Mouse (Mus musculus): ENCODE results near the gene Fzd2. TPM values are rescaled to one million over a fixed set of nuclear protein-coding genes. Genes with fewer than 3 reads are reported as not detected.
"Not testable (repeated sequence)": the region's sequence is repeated elsewhere in the genome, so short reads cannot be mapped to it uniquely, and the experiment has no call there.

Fzd2 gene
- total RNA-seq, 2 experiments from 2014 or later, result 1.3 to 2.4 TPM

DNA sequence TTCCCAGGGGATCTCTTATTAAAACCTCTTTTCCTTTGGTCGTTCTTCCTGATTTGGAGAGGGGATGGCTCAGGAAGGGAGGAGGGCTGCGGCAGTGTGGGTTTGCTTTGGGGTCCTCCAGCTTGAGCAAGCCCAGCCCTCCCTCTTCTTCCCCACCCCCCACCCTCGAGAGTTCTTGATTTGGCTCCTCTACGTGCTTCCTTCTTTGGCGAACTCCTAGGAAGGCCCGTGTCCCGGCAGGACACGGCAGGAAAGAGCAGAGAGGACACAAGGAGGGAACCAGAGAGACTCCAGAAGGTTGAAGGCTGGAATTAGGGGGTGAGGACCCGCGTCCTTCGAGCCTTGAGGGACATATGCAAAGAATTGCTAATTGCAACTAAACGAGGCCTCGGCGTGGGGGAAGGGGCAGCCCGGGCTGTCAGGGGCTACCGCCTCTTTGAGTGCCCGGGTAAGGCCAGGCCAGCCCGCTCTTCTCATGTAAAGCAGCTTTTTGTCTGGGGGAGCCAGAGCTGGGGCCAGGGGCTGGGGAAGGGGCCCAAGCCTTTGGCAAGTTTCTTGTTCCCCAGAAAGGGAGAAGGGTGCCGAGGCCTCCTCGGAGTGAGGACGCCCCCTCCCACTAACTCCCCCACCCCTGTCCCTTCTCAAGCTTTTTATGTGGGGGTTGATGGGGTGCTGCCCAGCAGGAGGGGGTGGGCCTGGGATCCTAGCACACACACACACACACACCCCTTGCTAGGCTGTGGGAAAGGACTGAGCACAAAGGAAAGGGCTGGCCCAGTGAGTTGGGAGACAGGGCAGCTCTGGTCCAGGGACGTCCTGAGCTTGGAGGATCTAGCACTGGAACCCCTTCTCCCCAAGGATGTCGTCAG lies 24.8 kb upstream of the Fzd2 start, which contains the start of gene Gm11627:
Gene Gm11627, minus strand, starts transcription at position 297 of the 869 bp plus-strand sequence.
- no peak for DNase-seq
- intact Hi-C loops (cut with DNase I), result loop anchor here (2.0 kb wide), 2 partner anchors 95 to 101 kb away; no protein-coding TSS in a partner anchor

DNA sequence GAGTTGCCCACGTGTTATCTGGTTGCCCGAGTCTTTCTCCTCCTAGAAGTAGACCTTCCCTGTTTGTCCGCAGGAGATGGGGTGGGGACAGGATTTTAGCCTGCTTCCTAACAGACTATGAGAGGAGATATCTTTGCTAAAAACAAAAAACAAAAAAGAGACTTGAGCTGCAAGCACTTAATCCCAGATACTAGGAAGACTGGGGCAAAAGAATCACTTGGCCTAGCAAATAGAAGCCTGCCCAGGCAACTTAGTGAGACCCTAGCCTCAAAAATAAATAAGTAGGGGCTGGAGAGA lies 24.2 kb upstream of the Fzd2 start:
- intact Hi-C loops (cut with DNase I), result loop anchor here (2.0 kb wide), 1 partner anchor 101 kb away; no protein-coding TSS in a partner anchor
- no peak for DNase-seq

DNA sequence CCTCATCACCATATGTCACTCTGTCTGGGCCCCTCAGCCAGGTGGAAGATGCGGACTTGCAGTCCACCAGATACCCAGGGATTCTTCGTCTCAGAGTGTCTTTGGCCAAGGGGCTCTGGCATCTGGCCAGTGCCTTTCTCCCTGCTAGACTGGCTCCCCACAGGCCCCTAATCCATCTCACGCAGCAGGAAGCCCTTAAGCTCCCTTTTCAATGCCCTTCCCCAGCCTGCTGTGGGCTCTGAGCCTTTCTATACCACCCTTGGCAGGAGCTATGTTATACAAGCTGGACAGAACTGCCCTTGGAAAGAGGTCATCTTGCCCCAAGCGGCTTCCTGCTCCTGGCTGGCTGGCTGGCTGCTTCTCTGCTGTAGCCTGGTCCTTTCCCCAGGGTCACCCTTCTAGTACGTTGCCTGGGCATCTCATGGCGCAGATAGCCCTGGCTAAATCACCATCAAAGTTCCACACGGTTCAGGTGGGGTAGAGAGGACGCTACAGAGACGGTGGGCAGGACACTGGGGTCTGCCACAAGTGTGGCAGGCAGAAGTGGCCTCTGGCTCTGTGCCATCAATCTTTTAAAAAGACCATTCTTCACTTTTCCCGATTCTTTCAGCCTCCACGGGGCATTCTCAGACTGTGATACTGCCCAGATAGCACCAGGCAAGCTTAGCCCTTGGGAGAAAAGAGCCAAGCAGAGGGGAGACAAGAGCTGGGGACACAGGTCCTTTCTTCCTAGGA lies 22.7 kb upstream of the Fzd2 start:
- intact Hi-C loops (cut with DNase I), result loop anchor here (2.0 kb wide), 1 partner anchor 103 kb away; no protein-coding TSS in a partner anchor
- no peak for DNase-seq

DNA sequence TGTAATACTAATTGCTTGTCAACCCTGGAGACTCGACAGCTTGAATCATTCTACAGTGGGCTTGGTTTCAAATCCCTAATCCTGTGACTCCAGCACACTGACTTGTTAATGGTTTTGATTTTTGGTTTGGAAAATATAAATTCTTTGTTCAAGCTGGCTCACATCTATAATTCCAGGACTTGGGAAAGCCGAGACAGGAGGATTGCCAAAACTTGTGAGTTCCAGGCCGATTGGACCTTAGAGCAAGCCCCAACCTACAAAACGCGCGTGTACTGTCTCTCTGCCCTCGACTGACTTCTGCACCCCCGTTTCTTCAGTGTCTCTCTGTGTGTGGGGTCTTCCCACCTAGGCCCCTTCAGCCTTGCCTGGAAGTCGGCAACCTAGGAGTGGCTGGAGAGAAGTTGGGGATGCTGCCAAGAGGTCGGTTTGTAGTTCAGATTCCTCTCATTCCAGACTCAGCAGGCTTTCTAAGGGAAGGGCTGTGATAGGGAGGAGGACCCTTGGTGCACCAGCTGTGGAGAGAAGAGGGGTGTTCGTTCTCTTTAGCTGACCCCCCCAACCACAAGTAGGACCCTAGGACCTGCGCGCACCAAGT lies 22.1 kb upstream of the Fzd2 start:
- intact Hi-C loops (cut with DNase I), result no loop called here

DNA sequence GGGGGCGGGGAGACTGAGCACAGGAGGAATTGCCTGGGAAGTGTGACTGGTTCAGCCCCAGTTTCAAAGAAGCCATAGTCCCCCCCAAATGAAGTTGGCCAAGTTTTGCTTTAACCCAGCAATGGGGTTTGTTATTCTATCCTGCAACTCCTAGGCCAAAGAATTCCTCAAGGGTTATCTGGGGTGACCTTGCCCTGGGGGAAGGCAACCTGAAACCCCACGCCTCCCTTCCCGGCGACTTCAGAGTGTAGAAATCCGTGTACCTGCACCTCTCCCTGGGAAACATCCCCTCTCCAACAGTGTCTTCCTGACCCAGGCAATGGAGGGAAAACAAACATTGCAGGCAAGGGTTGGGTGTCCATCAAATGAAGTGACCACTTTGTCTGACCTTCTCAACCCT lies 21.5 kb upstream of the Fzd2 start:
- intact Hi-C loops (cut with DNase I), result no loop called here
- DNase-seq, result no peak

More for the DNA sequence above, 22.1 kb upstream of the Fzd2 start:
- DNase-seq, result no peak

DNA sequence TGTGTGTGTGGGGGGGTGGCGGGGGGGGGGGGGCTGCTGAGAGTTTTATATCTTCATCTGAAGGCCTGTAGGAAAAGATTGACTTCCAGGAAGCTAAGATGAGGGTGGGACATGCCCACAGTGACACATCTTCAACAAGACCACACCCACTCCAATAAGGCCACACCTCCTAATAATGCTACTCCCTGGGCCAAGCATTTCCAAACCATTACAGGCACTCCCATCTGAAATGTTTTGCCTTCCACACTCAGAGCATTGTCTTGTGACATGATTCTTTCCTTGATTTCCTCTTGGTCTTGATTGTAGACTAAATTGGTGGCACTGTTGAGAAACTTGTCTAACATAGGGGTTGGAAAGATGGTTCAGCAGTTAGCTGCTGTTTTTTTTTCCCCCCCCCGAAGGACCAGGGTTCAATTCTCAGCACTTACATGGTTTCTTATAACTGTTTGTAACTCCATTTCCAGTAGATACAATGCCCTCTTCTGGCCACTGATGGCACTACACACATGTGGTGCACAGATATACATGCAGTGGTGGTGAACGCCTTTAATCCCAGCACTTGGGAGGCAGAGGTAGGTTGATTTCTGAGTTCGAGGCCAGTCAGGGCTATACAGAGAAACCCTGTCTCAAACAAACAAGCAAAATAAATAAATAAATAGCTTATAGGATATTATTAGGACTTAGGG lies 17.6 kb upstream of the Fzd2 start:
- intact Hi-C loops (cut with DNase I), result no loop called here
- no peak for DNase-seq

DNA sequence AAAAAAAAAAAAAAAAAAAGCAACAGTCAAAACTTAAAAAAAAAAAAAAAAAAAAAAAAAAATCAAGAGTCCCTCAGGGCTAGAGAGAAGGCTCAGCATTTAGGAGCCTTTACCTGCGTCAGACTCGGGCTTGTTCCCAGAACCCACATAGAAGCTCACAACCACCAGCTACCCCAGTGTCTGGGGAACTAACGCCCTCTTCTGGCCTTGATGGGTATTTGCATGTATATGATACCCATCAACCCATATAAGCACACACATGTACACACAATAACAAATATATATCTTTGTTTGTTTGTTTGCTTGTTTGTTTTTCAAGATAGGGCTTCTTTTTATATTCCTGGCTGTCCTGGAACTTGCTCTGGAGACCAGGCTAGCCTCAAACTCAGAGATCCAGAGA lies 16.6 kb upstream of the Fzd2 start:
- no peak for DNase-seq
- intact Hi-C loops (cut with DNase I), result no loop called here

DNA sequence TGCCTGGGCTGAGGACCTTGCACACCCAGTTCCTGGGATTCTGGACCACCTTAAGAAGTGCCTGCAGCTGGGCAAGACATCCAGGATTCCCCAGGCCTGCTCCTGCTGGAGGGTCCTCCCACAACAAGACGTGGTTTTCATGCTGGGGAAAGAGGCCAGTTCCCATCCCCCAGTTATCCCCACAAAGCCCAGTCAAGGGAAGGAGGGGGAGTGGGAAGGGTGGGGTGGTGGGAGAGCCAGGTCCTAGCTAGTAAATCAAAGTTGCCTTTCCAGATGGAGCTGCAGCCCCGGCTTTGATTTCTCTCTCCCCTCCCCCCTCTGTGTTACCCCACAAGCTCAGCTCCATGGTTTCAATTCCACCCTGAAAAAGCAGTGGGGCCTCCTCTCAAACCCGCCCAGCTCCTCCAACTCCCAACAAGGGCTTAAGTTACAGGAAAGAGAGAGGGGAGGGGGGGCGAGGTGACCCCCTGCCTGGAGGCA lies 8.8 kb upstream of the Fzd2 start:
- DNase-seq, result no peak
- intact Hi-C loops (cut with DNase I), result no loop called here

DNA sequence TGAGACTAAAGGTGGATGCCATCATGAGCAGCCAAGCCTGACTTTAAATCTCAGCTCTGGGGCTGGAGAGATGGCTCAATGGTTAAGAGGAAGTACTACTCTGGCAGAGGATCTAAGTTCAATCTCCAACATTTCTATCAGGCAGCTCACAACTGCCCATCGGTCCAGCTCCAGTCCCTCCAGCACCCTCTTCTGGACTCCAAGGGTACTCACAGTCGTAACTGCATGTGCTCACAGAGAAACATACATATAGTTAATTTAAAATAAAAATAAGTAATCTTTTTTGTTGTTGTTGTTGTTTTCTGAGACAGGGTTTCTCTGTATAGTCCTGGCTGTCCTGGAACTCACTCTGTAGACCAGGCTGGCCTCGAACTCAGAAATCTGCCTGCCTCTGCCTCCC lies 4.3 kb upstream of the Fzd2 start:
- intact Hi-C loops (cut with DNase I), result no loop called here
- no peak for DNase-seq

DNA sequence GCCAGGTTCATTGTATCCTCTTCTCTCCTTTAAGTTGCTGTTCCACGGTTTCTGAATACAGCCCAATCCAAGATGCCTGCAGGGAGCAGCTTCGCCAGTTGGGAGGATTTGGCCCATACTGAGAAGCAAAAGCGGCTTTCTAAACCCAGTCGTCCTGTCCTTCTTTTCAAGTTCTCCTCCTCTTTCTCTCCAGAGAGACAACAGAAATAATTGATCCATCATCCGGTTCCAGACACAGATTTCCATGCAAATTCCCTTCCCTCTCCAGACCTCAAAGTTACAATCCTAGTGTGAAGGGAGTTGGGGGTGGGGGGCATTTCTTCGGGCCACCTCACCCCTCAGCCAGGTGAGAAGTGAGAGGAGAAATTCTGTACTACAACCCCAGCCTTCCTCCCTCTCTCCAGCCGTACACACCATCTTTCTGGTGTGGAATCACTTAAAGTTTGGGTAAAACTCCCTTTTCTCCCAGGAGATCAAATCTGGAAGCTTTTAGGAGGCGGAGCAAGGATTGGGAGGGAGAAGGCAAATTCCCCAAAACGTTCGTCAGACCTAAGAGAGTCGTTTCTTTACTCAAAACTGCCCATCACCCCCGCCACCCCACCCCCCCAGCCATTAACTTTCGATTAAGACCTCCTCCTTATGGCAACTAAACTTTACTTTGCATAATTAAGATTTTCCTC lies 1.2 kb upstream of the Fzd2 start:
- intact Hi-C loops (cut with DNase I), result no loop called here
- DNase-seq, result no peak

DNA sequence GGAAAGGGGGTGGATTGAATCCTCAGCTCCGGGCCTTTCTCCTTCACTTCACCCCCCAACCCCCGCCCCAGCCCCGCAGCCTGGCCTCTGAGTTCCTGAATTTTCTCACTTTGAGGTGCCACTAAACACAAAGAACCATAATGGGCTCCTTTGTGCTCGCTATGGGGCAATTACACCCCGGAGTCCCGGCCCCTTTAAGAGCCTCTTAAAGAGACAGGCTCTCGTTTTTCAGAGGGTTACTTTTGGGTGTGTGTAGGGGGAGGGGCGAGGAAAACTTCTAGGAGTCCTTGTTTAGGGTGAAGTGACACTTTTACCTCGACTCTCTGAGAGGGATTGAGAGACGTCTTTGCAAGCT lies 723 bp upstream of the Fzd2 start:
- peak in 1 of 2 experiments; percentile 56 for DNase-seq
- intact Hi-C loops (cut with DNase I), result no loop called here

DNA sequence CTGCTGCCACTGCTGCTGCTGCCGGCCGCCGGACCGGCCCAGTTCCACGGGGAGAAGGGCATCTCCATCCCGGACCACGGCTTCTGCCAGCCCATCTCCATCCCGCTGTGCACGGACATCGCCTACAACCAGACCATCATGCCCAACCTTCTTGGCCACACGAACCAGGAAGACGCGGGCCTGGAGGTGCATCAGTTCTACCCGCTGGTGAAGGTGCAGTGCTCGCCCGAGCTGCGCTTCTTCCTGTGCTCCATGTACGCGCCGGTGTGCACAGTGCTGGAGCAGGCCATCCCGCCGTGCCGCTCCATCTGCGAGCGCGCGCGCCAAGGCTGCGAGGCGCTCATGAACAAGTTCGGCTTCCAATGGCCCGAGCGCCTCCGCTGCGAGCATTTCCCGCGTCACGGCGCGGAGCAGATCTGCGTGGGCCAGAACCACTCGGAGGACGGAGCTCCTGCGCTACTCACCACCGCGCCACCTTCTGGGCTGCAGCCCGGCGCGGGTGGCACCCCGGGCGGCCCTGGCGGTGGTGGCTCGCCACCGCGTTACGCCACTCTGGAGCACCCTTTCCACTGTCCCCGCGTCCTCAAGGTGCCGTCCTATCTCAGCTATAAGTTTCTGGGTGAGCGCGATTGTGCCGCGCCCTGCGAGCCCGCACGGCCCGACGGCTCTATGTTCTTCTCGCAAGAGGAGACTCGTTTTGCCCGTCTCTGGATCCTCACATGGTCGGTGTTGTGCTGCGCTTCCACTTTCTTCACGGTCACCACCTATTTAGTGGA lies 769 bp downstream of the Fzd2 start:
- peak in 1 of 2 experiments; percentile 45 for DNase-seq
- intact Hi-C loops (cut with DNase I), result no loop called here

DNA sequence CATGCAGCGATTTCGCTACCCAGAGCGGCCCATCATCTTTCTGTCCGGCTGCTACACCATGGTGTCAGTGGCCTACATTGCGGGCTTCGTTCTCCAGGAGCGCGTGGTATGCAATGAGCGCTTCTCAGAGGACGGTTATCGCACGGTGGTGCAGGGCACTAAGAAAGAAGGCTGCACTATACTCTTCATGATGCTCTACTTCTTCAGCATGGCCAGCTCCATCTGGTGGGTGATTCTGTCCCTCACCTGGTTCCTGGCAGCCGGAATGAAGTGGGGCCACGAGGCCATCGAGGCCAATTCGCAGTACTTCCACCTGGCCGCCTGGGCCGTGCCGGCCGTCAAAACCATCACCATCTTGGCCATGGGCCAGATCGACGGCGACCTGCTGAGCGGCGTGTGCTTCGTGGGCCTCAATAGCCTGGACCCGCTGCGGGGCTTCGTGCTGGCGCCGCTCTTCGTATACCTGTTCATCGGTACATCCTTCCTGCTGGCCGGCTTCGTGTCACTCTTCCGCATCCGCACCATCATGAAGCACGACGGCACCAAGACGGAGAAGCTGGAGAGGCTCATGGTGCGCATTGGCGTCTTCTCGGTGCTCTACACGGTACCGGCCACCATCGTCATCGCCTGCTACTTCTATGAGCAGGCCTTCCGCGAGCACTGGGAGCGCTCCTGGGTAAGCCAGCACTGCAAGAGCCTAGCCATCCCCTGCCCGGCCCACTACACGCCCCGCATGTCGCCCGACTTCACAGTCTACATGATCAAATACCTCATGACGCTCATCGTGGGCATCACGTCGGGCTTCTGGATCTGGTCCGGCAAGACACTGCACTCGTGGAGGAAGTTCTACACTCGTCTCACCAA lies 1.6 kb downstream of the Fzd2 start:
- intact Hi-C loops (cut with DNase I), result no loop called here
- no peak for DNase-seq

DNA sequence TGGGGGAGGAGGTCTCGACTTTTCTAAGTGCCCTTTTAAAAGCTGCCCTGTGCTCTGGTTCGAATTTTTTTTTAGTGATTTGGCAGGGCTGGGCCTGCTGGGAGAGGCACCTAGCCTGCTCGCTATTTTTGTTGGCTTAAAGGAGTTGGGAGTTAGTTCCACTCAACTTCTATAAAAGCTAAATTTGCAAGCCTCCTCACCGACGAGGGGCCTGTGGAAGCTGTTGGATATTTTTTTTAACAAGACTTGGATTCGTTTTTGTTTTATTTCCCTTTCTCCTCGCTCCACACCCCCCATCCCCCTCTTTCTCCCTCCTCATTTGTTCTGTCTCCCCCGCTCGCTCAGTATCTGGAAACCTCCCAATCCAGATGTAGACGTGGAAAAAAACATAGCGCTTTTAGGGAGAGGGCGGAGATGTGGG lies 2.6 kb downstream of the Fzd2 start:
- intact Hi-C loops (cut with DNase I), result no loop called here

DNA sequence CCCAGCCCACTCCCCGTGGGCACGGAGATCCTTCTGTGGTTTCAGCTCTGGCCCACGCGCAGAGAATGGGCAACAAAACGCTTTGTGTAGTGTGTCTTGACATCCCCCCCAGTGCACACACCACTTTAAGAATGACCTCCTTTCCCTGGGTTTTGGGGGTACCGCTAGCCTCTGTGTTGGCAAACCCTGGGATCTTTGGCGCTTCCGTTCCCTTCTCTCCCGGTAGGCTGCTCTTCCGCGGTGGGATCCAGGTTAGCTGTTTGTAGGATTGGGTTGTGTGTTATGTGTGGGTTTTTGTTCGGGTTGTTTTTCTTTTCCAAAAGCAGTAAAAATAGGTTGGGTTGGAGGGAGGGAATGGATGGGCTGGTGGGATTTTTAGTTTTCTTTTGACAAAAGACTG lies 3.0 kb downstream of the Fzd2 start:
- DNase-seq; intact Hi-C loops (cut with DNase I): not testable (repeated sequence)

More for the DNA sequence above, 2.6 kb downstream of the Fzd2 start:
- no peak for DNase-seq

DNA sequence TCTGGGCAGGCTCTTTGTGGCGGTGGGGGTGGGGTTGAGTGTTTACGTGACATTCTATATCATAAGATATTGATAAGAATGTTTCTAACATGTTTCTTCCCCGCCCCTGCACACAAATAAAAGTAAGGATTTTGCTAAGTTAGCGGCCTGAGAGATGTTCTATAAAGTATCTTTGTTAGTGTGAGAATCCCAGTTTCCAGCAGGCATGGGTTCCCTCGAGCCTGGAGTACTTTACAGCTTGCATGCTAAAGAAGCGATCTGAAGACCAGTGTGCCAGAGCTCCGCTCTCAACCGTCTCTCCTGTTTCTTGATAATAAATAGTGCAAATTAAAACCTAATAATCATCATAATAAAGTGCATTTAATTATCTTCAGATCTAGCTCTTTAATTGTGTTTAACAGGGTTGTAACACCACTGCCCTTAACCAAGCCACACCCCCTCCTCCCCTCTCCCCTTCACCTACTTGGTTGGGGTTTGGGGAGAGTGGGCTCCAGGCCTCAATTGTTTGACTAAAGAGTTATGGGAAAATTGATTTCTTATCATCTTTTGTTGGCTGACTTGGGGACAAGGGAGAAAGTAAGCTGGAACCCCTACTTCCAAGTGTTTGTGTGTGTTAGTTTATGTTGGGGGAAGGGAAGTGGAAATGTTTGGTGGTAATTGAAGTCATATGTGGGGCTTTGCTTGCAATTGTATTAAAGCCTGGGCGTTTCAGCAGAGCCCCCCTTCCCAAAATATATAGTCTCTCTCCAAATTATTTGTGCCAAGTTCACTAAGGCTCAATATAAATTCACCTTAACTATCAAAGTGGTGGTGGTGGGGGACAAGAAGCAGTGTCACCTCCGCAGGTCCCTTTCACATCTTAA lies 3.7 kb downstream of the Fzd2 start:
- intact Hi-C loops (cut with DNase I), result no loop called here

DNA sequence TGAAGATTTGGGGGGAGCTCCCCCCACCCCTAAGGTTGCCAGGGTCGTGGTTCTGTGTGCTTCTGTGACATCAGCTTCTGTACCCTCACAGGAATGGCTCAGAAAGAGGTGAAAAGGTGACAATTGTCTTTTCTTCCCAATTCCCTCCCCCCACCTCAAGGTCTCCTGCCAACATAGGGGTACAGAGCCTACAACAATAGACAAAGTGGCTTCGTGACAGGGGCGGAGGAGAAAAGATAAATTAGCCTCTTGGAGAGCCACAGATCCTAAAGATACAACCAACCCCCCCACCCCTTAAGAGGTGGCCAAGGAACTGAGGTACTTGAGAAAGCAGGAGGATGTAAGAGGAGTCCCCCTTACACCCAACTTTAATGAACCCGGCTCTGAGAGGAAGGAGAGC lies 4.5 kb downstream of the Fzd2 start:
- no peak for DNase-seq
- intact Hi-C loops (cut with DNase I), result no loop called here

More for the DNA sequence above, 3.7 kb downstream of the Fzd2 start:
- no peak for DNase-seq

All from gastrocnemius, postnatal 36 days (tissue).